Comparison of ENCODE assay signal across 8 mouse cellular contexts in genomic region chr1:36269121-36269795, GRCm38 (mm10). TPM values are rescaled to one million over a fixed set of nuclear protein-coding genes. Genes with fewer than 3 reads are reported as not detected.
A peak's percentile ranks its signal among the peaks of the same experiment; 100 is the strongest.
DNase-seq lines count a peak whose midpoint lies in the region; ATAC-seq and TF ChIP-seq lines count a peak whose summit lies in the region.

No protein-coding gene starts in this region.

- intact Hi-C loops in heart, postnatal 25 days (cut with DNase I) = no loop called here

- no peak overlapping the region for H3K9ac ChIP-seq in heart, embryonic 16.5 days (ENCODE audit: low read length)
- H3K9ac ChIP-seq in ES-E14 (ENCODE audit: insufficient read depth, low read depth, low read length, poor library complexity, severe bottlenecking) = peak overlapping the region; percentile 40
- no peak overlapping the region for H3K9ac ChIP-seq in forebrain, embryonic 14.5 days (ENCODE audit: low read length)
- no peak overlapping the region for H3K9ac ChIP-seq in limb, embryonic 15.5 days

- peaks cover 38% of the 10 kb centered on the region for H3K4me1 ChIP-seq in heart, embryonic 16.5 days (ENCODE audit: control insufficient read depth, insufficient read depth, low read length)
- peaks cover under 1 to 2% of the 10 kb centered on the region in 2 experiments; a peak in 2 of 4 replicates for H3K4me1 ChIP-seq in ES-E14 (ENCODE audit: control insufficient read depth in 2 of 2, insufficient read depth in 2 of 2, low read length in 2 of 2, poor library complexity in 1 of 2)
- no peaks in the 10 kb centered on the region for H3K4me1 ChIP-seq in forebrain, embryonic 14.5 days (ENCODE audit: control insufficient read depth, insufficient read depth, low read length)
- peaks cover 21% of the 10 kb centered on the region for H3K4me1 ChIP-seq in limb, embryonic 15.5 days

- in situ Hi-C loops in ES-E14 (cut with MboI; ENCODE audit: low sequenced_read_pairs in 2 of 2, unreplicated experiment in 2 of 2) = no loop called here

- DNase-seq in heart, postnatal 25 days (ENCODE audit: low spot score) = no peak
- DNase-seq in ES-E14 (ENCODE audit: low read depth, low spot score) = no peak
- no peak for DNase-seq in forebrain, embryonic 14.5 days (ENCODE audit: low spot score)
- no peak for DNase-seq in gastrocnemius, adult 8-10 months (ENCODE audit: low spot score in 2 of 2)
- DNase-seq in layer of hippocampus, postnatal 10 days (ENCODE audit: low spot score in 2 of 2) = no peak
- DNase-seq in adrenal gland, postnatal 10 days = no peak

- no peaks in the 10 kb centered on the region for H3K36me3 ChIP-seq in heart, embryonic 16.5 days (ENCODE audit: control insufficient read depth, insufficient read depth)
- H3K36me3 ChIP-seq in ES-E14 (ENCODE audit: control insufficient read depth, insufficient read depth, low read length, poor library complexity, severe bottlenecking) = no peaks in the 10 kb centered on the region
- H3K36me3 ChIP-seq in forebrain, embryonic 14.5 days (ENCODE audit: control insufficient read depth, insufficient read depth, low read length) = no peaks in the 10 kb centered on the region
- H3K36me3 ChIP-seq in limb, embryonic 15.5 days = no peaks in the 10 kb centered on the region

- peak overlapping the region; percentile 22 for H3K4me3 ChIP-seq in heart, embryonic 16.5 days (ENCODE audit: low read length)
- H3K4me3 ChIP-seq in ES-E14 (ENCODE audit: insufficient read depth in 1 of 2, low read depth in 1 of 2, low read length in 2 of 2, poor library complexity in 1 of 2, severe bottlenecking in 1 of 2) = peak overlapping the region; percentile 28 to 69
- H3K4me3 ChIP-seq in forebrain, embryonic 14.5 days (ENCODE audit: low read depth, low read length) = no peak overlapping the region
- peak overlapping the region; percentile 18; the same call in 1 of the 2 replicates for H3K4me3 ChIP-seq in limb, embryonic 15.5 days

- peak overlapping the region; percentile 56 for H3K4me2 ChIP-seq in heart, embryonic 16.5 days (ENCODE audit: low read depth, low read length)
- peak overlapping the region; percentile 12; the same call in 1 of the 2 replicates for H3K4me2 ChIP-seq in forebrain, embryonic 14.5 days (ENCODE audit: low read length)
- H3K4me2 ChIP-seq in limb, embryonic 15.5 days = peak overlapping the region; percentile 34

- ATAC-seq in heart, embryonic 16.5 days (replicated peaks; ENCODE audit: extremely low read depth, insufficient read depth, low FRiP score) = no peak
- no peak for ATAC-seq in forebrain, embryonic 14.5 days
- no peak for ATAC-seq in limb, embryonic 15.5 days (ENCODE audit: insufficient number of reproducible peaks, low FRiP score, low TSS enrichment, low read depth)

- WGBS in heart, embryonic 16.5 days = 37% methylated on average over 54 of the region's 54 CpGs
- WGBS in forebrain, embryonic 14.5 days = 48% methylated on average over 54 of the region's 54 CpGs
- WGBS in limb, embryonic 15.5 days = 40% methylated on average over 54 of the region's 54 CpGs

- no peaks in the 10 kb centered on the region for H3K9me3 ChIP-seq in heart, embryonic 16.5 days (replicated peaks; ENCODE audit: control insufficient read depth, low read length)
- no peaks in the 10 kb centered on the region for H3K9me3 ChIP-seq in ES-E14 (ENCODE audit: control insufficient read depth, insufficient read depth, low read depth, low read length)
- H3K9me3 ChIP-seq in forebrain, embryonic 14.5 days (replicated peaks; ENCODE audit: control insufficient read depth, low read length) = no peaks in the 10 kb centered on the region
- H3K9me3 ChIP-seq in limb, embryonic 15.5 days = no peaks in the 10 kb centered on the region

- H3K27ac ChIP-seq in heart, embryonic 16.5 days (ENCODE audit: low read length) = no peak overlapping the region
- H3K27ac ChIP-seq in ES-E14 (ENCODE audit: insufficient read depth, low read depth, low read length, poor library complexity, severe bottlenecking) = no peak overlapping the region
- H3K27ac ChIP-seq in forebrain, embryonic 14.5 days (ENCODE audit: low read depth, low read length) = no peak overlapping the region
- H3K27ac ChIP-seq in limb, embryonic 15.5 days = no peak overlapping the region

- H3K27me3 ChIP-seq in heart, embryonic 16.5 days (ENCODE audit: control insufficient read depth, insufficient read depth, low read length) = no peaks in the 10 kb centered on the region
- 0 out of 2 replicates have a peak, but pooled peaks cover 4% of the 10 kb centered on the region for H3K27me3 ChIP-seq in forebrain, embryonic 14.5 days (replicated peaks; ENCODE audit: control insufficient read depth, insufficient read depth, low read length)
- peaks cover 21% of the 10 kb centered on the region for H3K27me3 ChIP-seq in limb, embryonic 15.5 days

TF ChIP-seq in ES-E14, 5 proteins besides CTCF, POLR2A, EP300 and RAD21:
- no peak for TF ChIP-seq CHD2 (IDR thresholded peaks at IDR 0.05; ENCODE audit: low read depth, low read length)
- no peak for TF ChIP-seq ZC3H11A (IDR thresholded peaks at IDR 0.05; ENCODE audit: borderline replicate concordance, low read depth, low read length)
- TF ChIP-seq HCFC1 (IDR thresholded peaks at IDR 0.05; ENCODE audit: borderline replicate concordance, insufficient read depth, low read length) = no peak
- no peak for TF ChIP-seq MAFK (IDR thresholded peaks at IDR 0.05; ENCODE audit: insufficient read depth, low read depth, low read length)
- no peak for TF ChIP-seq ZNF384 (IDR thresholded peaks at IDR 0.05; ENCODE audit: low read depth, low read length)

RNA-seq across cellular contexts. Expression of gene Neurl3, which starts 5.2 kb away (rescaled TPM):
- 4.7 and 5.3 TPM in 2 replicates for polyA plus RNA-seq in heart, embryonic 16.5 days (2015; fragmentation: Nextera tagmentation; extraction: Ambion mirVana)
- total RNA-seq in heart, postnatal 25 days (2021) = 1 to 10 TPM; 3.1 to 3.4 TPM
- 0.18 and 0.26 TPM in 2 replicates for total RNA-seq in ES-E14 (2012; rRNA removed)
- polyA plus RNA-seq in forebrain, embryonic 14.5 days (2014; fragmentation: Nextera tagmentation; extraction: Ambion mirVana) = 0.32 and 0.51 TPM in 2 replicates
- polyA plus RNA-seq in limb, embryonic 15.5 days (2015; fragmentation: Nextera tagmentation; extraction: Ambion mirVana) = 1.7 and 2.4 TPM in 2 replicates
- total RNA-seq in gastrocnemius, adult 8-10 months (2022) = 1 to 10 TPM in 1 of 4 experiments, under 1 TPM in 3; 0.27 to 1.1 (median 0.40) TPM
- total RNA-seq in layer of hippocampus, postnatal 10 days (2021) = under 1 TPM; 0.54 to 0.62 TPM
- 1 to 10 TPM; 4.9 to 7.4 TPM for total RNA-seq in adrenal gland, postnatal 10 days (2021)

RNA-seq across cellular contexts. Expression of gene Uggt1, which starts 24.7 kb away (rescaled TPM):
- polyA plus RNA-seq in heart, embryonic 16.5 days (2015; fragmentation: Nextera tagmentation; extraction: Ambion mirVana) = 35.9 TPM in 2 replicates
- 10 to 100 TPM; 26.8 to 29.5 TPM for total RNA-seq in heart, postnatal 25 days (2021)
- 136 and 169 TPM in 2 replicates for total RNA-seq in ES-E14 (2012; rRNA removed)
- 66.8 and 75.9 TPM in 2 replicates for polyA plus RNA-seq in forebrain, embryonic 14.5 days (2014; fragmentation: Nextera tagmentation; extraction: Ambion mirVana)
- 52.2 and 57.2 TPM in 2 replicates for polyA plus RNA-seq in limb, embryonic 15.5 days (2015; fragmentation: Nextera tagmentation; extraction: Ambion mirVana)
- 10 to 100 TPM; 27.1 to 32.6 (median 27.3) TPM for total RNA-seq in gastrocnemius, adult 8-10 months (2022)
- total RNA-seq in layer of hippocampus, postnatal 10 days (2021) = 10 to 100 TPM; 42.3 to 46.1 TPM
- total RNA-seq in adrenal gland, postnatal 10 days (2021) = 10 to 100 TPM; 35.2 to 44.5 TPM

RNA-seq across cellular contexts. Expression of gene Arid5a, which starts 38.3 kb away (rescaled TPM):
- 14.2 and 17.1 TPM in 2 replicates for polyA plus RNA-seq in heart, embryonic 16.5 days (2015; fragmentation: Nextera tagmentation; extraction: Ambion mirVana)
- 10 to 100 TPM in 1 of 2 experiments, 1 to 10 TPM in 1; 7.0 to 11.1 TPM for total RNA-seq in heart, postnatal 25 days (2021)
- total RNA-seq in ES-E14 (2012; rRNA removed) = 5.2 and 7.9 TPM in 2 replicates
- 1.8 and 2.0 TPM in 2 replicates for polyA plus RNA-seq in forebrain, embryonic 14.5 days (2014; fragmentation: Nextera tagmentation; extraction: Ambion mirVana)
- polyA plus RNA-seq in limb, embryonic 15.5 days (2015; fragmentation: Nextera tagmentation; extraction: Ambion mirVana) = 12.0 and 13.5 TPM in 2 replicates
- total RNA-seq in gastrocnemius, adult 8-10 months (2022) = 1 to 10 TPM; 4.1 to 10.0 (median 7.3) TPM
- 10 to 100 TPM; 13.7 to 14.8 TPM for total RNA-seq in layer of hippocampus, postnatal 10 days (2021)
- 1 to 10 TPM; 8.9 to 9.2 TPM for total RNA-seq in adrenal gland, postnatal 10 days (2021)
